Mouse (Mus musculus) thymus, postnatal 0 days (tissue): ENCODE measurements around the gene Atp1b1. TPM values are rescaled to one million over a fixed set of nuclear protein-coding genes. Genes with fewer than 3 reads are reported as not detected.
A peak's percentile ranks its signal among the peaks of the same experiment; 100 is the strongest.

Experiments used
- DNase-seq: peaks from one replicate; pipeline ENCODE4 v3.0.0-alpha.2; 2015; ENCODE audit warnings: low spot score
- polyA plus RNA-seq: library from polyadenylated mRNA; unstranded; fragments of >200 nt; fragmentation: Nextera tagmentation; extraction: Ambion mirVana; gene quantifications from 2 replicates; pipeline ENCODE4 v1.2.1, GENCODE M21; 2015

The Atp1b1 gene
- polyA plus RNA-seq = 53.7 and 60.1 TPM in 2 replicates

GRCm38 (mm10) chr1:164458245-164458613 is at the start of gene Atp1b1:
Gene Atp1b1, minus strand, starts transcription at chr1:164458355.
- peak; percentile 94 for DNase-seq

- no peak for DNase-seq
These were observed 46.9 kb upstream of the Atp1b1 start for GRCm38 (mm10) chr1:164505096-164505495.

GRCm38 (mm10) chr1:164503140-164503730 is 45.1 kb upstream of the Atp1b1 start:
- peak; percentile 20 for DNase-seq

GRCm38 (mm10) chr1:164502231-164502630 is 44.1 kb upstream of the Atp1b1 start:
- no peak for DNase-seq

GRCm38 (mm10) chr1:164494741-164495512 is 36.8 kb upstream of the Atp1b1 start:
- peak; percentile 55 for DNase-seq

- no peak for DNase-seq
These were observed 36.1 kb upstream of the Atp1b1 start for GRCm38 (mm10) chr1:164494215-164494614.

- no peak for DNase-seq
These were observed 35.0 kb upstream of the Atp1b1 start for GRCm38 (mm10) chr1:164493042-164493705.

- no peak for DNase-seq
These were observed 34.3 kb upstream of the Atp1b1 start for GRCm38 (mm10) chr1:164492476-164492875.

GRCm38 (mm10) chr1:164489961-164490594 is 31.9 kb upstream of the Atp1b1 start:
- no peak for DNase-seq

- no peak for DNase-seq
These were observed 25.6 kb upstream of the Atp1b1 start for GRCm38 (mm10) chr1:164483728-164484127.

GRCm38 (mm10) chr1:164482833-164483232 is 24.7 kb upstream of the Atp1b1 start:
- DNase-seq = no peak

- DNase-seq = no peak
These were observed 23.6 kb upstream of the Atp1b1 start for GRCm38 (mm10) chr1:164481645-164482354.

GRCm38 (mm10) chr1:164480755-164481644 is 22.8 kb upstream of the Atp1b1 start:
- DNase-seq = no peak

- DNase-seq = no peak
These were observed 17.7 kb upstream of the Atp1b1 start for GRCm38 (mm10) chr1:164475895-164476294.

GRCm38 (mm10) chr1:164474778-164475511 is 16.8 kb upstream of the Atp1b1 start:
- DNase-seq = no peak

- no peak for DNase-seq
These were observed 16.2 kb upstream of the Atp1b1 start for GRCm38 (mm10) chr1:164474310-164474709.

GRCm38 (mm10) chr1:164473398-164473797 is 15.2 kb upstream of the Atp1b1 start:
- DNase-seq = no peak

- no peak for DNase-seq
These were observed 13.5 kb upstream of the Atp1b1 start for GRCm38 (mm10) chr1:164471632-164472031.

GRCm38 (mm10) chr1:164470985-164471384 is 12.8 kb upstream of the Atp1b1 start:
- DNase-seq = no peak
